Mouse (Mus musculus) cerebellum, adult 2 months (tissue): ENCODE measurements at regions not wholly inside any gene's neighbourhood (a gene's known extent, or its start where the extent isn't known, plus 50 kb on each side); places are given as distances from the start of the nearest gene placed in this dataset.

ENCODE experiments used
- CTCF ChIP-seq: fragments of 200-500 bp; IDR thresholded peaks from 2 replicates; pipeline ENCODE4 v1.5.1; 2011; ENCODE audit warnings: low read depth, mild to moderate bottlenecking, control low read depth, low read length, moderate library complexity, borderline replicate concordance; ENCODE audit not compliant: insufficient read depth
- POLR2A ChIP-seq: fragments of 200-500 bp; IDR thresholded peaks from 2 replicates; pipeline ENCODE4 v1.6.1; 2011; ENCODE audit warnings: low read length, control low read depth, borderline replicate concordance; ENCODE audit not compliant: insufficient read depth

- TF ChIP-seq CTCF (no peak), POLR2A (no peak)
Measured at GRCm38 (mm10) chr3:9055780-9056179, 554.1 kb downstream of the Zfp704 start.
